Mouse (Mus musculus): ENCODE data around the gene Tmem233.

Tmem233 gene

DNA sequence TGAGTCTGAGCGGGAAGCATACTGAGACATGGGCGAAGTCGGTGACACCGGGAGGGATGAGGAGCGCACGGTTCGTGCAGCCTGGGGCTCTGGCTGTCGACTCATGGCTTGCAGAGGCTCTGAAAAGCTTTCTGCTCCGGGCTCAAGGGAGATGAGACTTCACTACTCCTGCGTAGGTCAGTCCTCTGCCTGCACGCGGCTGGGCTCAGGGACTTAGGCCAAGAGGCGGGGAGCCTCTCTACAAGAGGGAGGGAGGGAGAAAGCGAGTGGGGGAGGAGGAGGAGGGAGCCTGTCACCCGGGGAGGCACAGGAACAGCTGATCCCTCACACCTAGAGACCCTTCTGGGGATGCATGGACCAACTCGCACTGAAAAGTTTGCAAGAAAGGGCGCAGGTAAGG, at the start of gene Tmem233:
Tmem233 (minus strand) TSS at position 164 of the 400 bp plus-strand sequence.
- DNase-seq (ENCODE audit: low spot score) = no peak

DNA sequence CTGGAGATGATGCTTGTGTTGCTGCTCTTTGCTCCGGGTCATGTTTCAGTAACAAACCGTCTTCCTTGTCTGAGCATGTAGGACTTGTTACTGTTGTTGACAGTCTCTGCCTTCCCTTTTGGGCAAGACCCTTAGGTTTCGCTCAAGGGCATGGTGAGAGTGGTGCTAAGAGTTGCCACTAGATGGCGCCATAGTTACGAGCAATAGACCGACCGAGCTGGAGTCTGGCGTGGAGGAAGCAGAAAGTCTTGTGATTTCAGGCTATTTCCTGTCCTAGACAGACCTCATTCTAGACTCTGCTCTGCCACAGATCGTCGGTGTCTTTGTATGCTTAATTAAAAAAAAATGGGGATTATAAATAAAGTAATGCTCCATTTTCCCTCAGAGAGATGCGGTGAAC, 40.3 kb upstream of the Tmem233 start:
- DNase-seq (ENCODE audit: low spot score) = peak; percentile 41

GRCm38 (mm10) chr5:116116567-116116966, 33.5 kb upstream of the Tmem233 start:
- DNase-seq (ENCODE audit: low spot score) = peak; percentile 70

GRCm38 (mm10) chr5:116116110-116116509, 33.1 kb upstream of the Tmem233 start:
- DNase-seq (ENCODE audit: low spot score) = no peak

DNA sequence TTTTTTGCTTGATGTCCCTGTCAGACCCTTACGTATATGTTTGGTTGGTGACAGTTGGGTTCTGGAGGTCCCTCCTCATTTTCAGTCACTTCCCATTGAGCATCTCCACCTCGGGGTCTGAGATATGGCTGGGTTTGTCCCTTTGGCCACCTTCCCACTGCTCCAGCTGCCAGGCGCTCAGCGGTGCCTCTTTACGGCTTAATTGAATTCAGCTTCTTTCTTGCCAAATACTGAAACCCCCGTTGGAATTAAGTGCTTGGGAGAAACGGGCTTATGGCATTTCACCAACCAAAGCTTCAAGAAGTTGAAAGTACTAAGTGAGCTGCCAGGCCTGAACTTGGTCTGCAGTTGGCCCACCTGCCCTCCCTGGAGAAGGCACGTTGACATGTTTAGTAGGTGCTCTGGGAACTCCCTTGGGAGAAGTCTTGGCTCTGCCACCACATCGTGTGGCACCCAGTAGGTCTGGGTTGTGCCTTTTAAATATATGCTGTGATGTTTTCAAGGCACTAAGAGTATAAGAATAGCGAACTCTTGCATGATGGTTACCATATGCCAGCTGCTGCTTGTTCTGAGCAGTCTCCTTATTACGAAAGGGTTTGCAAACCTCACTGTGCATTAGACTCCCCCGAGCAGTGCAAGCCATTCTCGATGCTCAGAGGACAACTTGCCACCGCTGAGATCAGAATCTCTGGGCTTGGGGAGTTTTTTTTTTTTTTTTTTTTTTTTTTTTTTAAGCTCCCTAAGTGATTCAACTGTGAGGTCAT, 32.2 kb upstream of the Tmem233 start:
- DNase-seq (ENCODE audit: low spot score) = no peak

DNA sequence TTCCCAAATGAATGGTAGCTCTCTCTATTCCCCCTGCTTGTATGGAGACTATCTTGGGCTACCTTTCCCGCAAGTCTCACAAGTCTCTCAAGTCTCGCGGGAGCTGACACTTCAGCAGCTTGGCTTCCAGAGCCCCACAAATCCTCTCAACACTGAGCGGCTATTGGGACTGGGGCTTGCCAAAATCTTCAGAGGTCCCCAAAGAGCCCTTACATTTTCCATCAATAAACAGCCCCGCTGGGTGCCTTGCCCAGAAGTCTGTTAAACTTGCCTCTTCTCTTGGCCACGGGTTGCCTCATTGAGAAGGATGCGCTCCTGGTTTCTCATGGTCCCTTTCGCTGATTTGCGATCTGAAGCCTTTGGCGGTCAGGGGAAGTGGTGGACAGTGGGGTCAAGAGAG, 25.6 kb upstream of the Tmem233 start:
- DNase-seq (ENCODE audit: low spot score) = no peak

GRCm38 (mm10) chr5:116084231-116084630, 1.2 kb upstream of the Tmem233 start:
- no peak for DNase-seq (ENCODE audit: low spot score)

DNA sequence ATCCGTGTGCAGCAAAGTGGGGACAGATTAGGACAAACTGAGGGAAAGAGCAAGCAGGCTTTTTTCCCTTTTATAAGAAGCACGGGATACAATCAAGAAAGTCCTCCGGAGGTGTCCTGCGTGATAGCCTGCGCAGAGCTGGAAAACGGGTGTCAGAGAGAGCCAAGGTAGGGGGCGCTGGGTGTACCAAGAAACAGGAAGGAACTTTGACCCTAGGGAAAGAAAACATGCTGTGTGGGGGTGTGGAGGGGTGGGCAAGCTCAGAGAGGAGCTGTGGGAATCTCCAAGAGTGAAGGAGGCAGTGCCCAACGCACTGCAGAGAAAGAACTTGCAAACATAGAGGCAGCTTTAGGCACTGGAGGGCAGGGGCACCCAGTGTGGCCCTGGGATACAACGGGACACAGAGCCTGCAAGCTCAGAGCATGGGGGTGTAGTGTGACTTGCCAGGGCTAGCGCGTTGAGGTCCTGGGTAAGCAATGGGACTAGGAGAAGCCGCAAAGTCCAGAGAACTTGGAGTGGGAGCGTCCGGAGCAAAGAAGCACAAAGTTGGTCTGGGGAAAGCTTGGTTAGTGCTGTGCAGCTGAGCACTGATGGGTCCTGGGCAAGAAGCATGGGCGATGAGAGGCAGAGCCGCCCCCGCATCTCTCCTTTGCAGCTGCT, 673 bp downstream of the Tmem233 start:
- no peak for DNase-seq (ENCODE audit: low spot score)

DNA sequence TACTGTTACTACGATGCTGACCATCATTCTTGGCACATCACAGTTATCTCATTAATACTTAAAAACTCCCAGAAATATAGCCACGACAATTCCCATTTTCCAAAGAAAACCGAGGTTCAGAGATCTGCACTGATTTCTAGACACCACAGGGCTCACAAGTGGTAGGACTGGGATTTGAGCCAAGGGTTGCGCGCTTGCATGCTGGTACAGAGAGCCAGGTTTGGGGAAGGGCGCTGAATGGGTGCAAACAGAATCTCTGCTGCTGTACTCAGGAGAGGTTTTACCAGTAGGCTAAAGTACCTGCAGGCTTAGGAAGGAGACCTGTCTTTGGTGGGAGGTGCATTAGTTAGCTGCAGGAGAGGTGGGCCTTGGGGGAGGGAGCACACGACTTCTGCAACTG, 1.4 kb downstream of the Tmem233 start:
- DNase-seq (ENCODE audit: low spot score) = no peak

GRCm38 (mm10) chr5:116080736-116081135, 2.3 kb downstream of the Tmem233 start:
- no peak for DNase-seq (ENCODE audit: low spot score)

DNA sequence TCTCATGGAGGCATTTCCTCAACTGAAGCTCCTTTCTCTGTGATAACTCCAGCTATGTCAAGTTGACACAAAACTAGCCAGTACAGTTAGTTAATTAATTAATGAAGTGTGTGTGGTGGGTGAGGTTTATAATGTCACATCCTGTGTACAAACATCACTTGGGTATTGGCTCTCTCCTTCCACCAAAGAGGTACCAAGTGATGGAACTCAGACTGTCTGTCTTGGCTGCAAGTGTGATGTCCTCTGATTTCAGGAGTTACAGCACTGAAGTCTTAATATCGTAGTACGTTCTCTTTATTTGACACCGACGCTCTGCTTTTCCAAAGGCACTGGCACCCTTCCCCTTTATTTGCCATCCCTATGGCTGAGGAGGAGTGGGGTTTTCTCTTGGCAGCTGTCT, 13.4 kb downstream of the Tmem233 start:
- DNase-seq (ENCODE audit: low spot score) = no peak

DNA sequence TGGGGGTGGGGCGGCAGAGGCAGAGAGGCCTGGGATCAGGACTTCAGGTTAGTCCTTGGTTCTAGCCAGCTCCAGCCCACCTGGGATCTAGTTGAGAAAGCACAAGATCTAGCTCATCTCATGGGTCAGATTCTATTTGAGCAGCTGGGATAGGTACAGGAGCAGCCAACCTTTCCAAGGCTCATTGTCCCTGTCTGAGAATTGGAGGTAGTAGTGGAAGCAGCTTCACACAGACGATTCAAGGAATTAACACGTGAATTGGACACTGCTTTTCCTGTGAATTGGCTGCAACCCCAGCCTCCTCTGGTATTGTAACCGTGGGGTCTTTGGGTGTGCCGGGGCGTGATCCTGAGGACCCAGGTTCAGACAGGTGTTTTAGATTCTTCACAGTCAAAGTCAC, 30.2 kb downstream of the Tmem233 start:
- DNase-seq (ENCODE audit: low spot score) = no peak

DNA sequence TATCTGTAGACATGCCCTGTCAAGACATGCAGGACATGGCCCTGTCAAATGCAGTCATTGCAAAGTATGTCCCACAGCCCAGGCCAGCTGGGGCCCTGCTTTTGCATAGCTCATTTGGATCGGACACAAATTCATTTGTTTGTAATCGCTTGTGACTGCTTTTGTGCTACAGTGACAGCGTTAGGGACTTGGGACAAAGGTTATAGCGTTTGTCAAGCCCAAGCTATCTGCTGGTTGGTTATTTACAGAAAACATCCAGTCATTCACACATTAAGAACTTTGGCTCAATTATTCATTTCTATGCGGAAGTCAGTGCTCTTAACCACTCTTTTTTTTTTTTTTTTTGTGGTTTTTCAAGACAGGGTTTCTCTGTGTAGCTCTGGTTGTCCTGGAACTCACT, 30.9 kb downstream of the Tmem233 start:
- no peak for DNase-seq (ENCODE audit: low spot score)

- DNase-seq (ENCODE audit: low spot score) = no peak
These were observed 33.2 kb downstream of the Tmem233 start for GRCm38 (mm10) chr5:116049821-116050220.

DNA sequence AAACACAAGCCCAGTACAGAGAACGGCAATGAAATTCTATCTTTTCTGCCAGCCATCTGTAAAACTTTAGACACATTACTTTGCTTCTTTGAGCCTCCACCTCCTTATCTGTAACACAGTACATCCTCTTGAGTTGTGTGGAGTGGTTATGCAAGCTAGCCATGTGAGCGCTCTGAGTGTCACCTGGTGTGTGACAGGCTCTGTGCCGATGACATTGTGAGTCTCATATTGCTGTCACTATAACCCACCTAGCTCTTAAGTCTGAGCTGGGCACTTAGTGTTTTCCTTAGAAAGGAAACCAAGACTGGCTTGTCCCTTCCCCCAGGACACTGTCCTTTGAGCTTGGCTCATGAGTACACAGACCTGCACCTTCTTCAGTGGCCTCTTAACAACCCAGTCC, 34.7 kb downstream of the Tmem233 start:
- no peak for DNase-seq (ENCODE audit: low spot score)

DNA sequence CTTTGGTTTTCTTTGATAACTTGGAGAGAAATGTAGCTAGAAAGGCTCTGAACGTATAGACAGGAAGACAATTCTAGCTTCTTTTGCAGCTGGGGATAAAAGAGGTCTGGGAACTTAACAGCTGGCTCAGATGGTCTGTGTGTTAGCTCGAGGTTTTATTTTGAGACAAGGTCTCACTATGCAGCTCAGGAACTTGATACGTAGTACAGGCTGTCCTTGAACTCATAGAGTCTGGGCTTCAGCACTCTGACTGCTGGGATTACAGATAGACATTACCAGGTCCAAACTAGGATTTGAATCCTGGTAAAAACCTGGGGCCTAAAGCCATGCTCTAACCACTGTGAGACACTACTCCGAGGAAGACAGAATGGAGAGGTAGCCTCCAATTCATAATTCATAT, 36.8 kb downstream of the Tmem233 start:
- no peak for DNase-seq (ENCODE audit: low spot score)

DNA sequence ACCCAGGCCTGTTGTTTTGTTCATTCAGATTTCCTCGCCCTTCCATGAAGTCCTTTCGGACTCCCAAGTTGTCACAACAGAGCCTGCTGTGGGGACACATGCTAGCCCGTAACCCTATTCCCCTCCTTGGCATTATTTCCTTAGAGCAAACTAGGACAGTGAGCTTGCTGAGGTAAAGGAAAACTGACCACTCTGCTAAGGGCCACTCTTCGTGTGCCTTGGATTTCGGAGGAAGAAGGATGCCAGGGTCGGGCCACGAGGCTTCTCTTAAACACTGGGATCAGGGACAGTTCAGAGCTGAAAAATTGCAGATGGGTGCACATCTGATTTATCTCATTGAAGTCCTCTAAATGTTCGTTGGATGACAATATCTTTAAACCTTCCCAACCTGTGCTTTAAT, 37.5 kb downstream of the Tmem233 start:
- DNase-seq (ENCODE audit: low spot score) = no peak

GRCm38 (mm10) chr5:116042241-116042640, 40.8 kb downstream of the Tmem233 start:
- no peak for DNase-seq (ENCODE audit: low spot score)

- no peak for DNase-seq (ENCODE audit: low spot score)
These were observed 43.3 kb downstream of the Tmem233 start for GRCm38 (mm10) chr5:116039706-116040105.

DNA sequence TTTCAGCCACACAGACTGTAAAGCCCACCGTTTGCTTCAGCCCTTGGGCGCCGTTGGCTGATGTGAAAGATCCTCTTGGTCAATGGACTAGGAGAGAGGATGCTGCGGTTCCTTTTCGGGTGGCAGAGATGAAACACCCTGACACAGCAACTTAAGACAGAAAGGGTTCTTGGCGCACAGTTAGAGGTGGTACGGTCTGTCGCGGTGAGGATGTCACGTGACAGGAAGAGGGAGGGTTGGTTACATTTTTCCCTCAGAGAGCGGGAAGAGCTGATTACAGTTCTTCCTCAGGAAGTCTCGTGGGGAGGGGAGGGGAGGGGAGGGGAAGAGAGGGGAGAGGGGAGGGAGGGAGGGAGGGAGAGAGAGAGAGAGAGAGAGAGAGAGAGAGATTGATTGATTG, 45.3 kb downstream of the Tmem233 start:
- no peak for DNase-seq (ENCODE audit: low spot score)

- no peak for DNase-seq (ENCODE audit: low spot score)
These were observed 46.6 kb downstream of the Tmem233 start for GRCm38 (mm10) chr5:116036465-116036864.

- DNase-seq (ENCODE audit: low spot score) = peak; percentile 88
These were observed 51.9 kb downstream of the Tmem233 start for GRCm38 (mm10) chr5:116031190-116031577.

DNA sequence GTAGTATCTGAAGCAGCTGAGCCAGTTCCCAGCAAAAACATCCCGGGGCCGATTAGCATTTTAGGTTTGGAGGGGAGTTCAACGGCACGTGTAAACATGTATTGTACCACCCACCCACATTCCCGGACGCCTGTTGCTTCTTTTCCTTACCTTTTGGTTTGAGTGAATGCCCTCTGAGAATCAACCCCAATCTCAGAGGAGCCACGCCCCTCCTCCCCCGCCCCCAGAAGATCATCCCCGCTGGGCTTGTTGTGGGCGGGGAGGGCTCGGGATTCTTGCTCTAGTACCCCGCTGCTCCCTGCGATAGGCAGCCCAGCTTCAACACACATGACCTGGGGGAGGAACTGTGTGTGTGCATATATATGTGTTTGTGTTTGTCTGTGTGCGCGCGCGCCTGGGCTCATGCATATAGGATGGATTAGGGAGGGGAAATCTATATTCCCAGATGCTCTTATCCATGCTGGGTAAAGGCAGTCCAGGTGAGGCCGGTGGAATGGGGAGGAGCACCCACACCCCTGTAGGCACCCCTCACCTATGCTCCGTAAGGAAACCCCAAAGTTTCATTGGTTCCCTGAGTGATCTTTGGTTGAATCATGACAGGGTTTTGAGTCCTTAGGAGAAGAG, 52.4 kb downstream of the Tmem233 start:
- DNase-seq (ENCODE audit: low spot score) = no peak

All from c-Kit-positive CD71-positive TER-119-positive erythroid progenitor cells, embryonic 14.5 days (primary cell).